In the genomic region with DNA sequence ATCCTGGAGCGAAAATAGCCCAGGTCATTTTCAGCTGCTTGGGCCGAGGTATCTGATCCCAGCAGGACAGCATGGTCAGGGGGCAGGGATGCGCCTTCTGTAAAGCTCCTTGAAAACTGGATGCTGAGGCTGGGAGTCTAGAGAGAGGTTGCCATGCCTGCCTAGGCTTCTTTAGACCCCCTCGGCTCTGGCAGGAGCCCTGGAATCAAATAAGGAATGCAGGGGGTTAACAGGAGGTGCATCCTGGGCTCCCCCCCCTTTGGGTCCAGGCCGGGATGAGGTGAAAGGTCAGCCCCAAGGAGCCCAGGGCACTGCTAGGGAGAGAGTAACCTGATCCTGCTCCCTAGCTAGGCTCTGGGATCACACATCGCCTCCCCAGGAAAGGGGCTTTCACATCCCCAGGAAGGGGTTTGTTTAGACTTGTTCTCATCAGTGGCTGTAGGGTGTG, we compare ENCODE assay signal across 9 mouse cellular contexts. TPM values are rescaled to one million over a fixed set of nuclear protein-coding genes. Genes with fewer than 3 reads are reported as not detected.
DNase-seq lines count a peak whose midpoint lies in the region; ATAC-seq and TF ChIP-seq lines count a peak whose summit lies in the region.
"Had no signal": no experiment of that assay in that cellular context is flagged by ENCODE, and none has a peak within 500 bp of the region (broad histone marks: within the 10 kb centered on the region; RNA-seq: fewer than 3 reads in every experiment).

No protein-coding gene starts in this region.

- no peaks in the 10 kb centered on the region for H3K36me3 ChIP-seq in heart, embryonic 13.5 days
- H3K36me3 ChIP-seq in E14TG2a.4 (ENCODE audit: insufficient read depth, low read length), result peaks cover 84% of the 10 kb centered on the region
- no peaks in the 10 kb centered on the region for H3K36me3 ChIP-seq in midbrain, embryonic 13.5 days

- intact Hi-C loops in heart, postnatal 36 days (cut with DNase I), result no loop called here
- intact Hi-C loops in left cerebral cortex, postnatal 4 days (cut with DNase I), result no loop called here

- peaks cover 100% of the 10 kb centered on the region for H3K4me1 ChIP-seq in heart, embryonic 13.5 days
- peaks cover 90% of the 10 kb centered on the region for H3K4me1 ChIP-seq in E14TG2a.4 (replicated peaks; ENCODE audit: low read depth, low read length)
- H3K4me1 ChIP-seq in embryonic fibroblast, embryonic 13.5 days (ENCODE audit: control insufficient read depth, insufficient read depth, low read length), result peaks cover 49% of the 10 kb centered on the region
- H3K4me1 ChIP-seq in midbrain, embryonic 13.5 days (replicated peaks), result peaks cover 98% of the 10 kb centered on the region

- peak overlapping the region; percentile 92 for H3K9ac ChIP-seq in heart, embryonic 13.5 days
- H3K9ac ChIP-seq in midbrain, embryonic 13.5 days (replicated peaks), result no peak overlapping the region

- no peak for ATAC-seq in heart, embryonic 13.5 days (ENCODE audit: extremely low read depth, insufficient number of reproducible peaks, low FRiP score, low TSS enrichment)
- no peak for ATAC-seq in midbrain, embryonic 13.5 days

- peak overlapping the region; percentile 95 for H3K4me2 ChIP-seq in heart, embryonic 13.5 days
- no peak overlapping the region; the same call in 1 of the 2 replicates for H3K4me2 ChIP-seq in midbrain, embryonic 13.5 days (replicated peaks)

- no peaks in the 10 kb centered on the region for H3K9me3 ChIP-seq in heart, embryonic 13.5 days
- no peaks in the 10 kb centered on the region for H3K9me3 ChIP-seq in E14TG2a.4 (ENCODE audit: low read length)
- no peaks in the 10 kb centered on the region for H3K9me3 ChIP-seq in midbrain, embryonic 13.5 days

- H3K4me3 ChIP-seq in heart, embryonic 13.5 days, result no peak overlapping the region
- H3K4me3 ChIP-seq in E14TG2a.4 (replicated peaks; ENCODE audit: low read length), result peak overlapping the region; percentile 92
- H3K4me3 ChIP-seq in embryonic fibroblast, embryonic 13.5 days (ENCODE audit: insufficient read depth, low read length), result no peak overlapping the region
- no peak overlapping the region for H3K4me3 ChIP-seq in midbrain, embryonic 13.5 days (replicated peaks)

- no peak for TF ChIP-seq POLR2A in embryonic fibroblast, embryonic 13.5 days (IDR thresholded peaks at IDR 0.05; ENCODE audit: low read depth, low read length)

- no peaks in the 10 kb centered on the region for H3K27me3 ChIP-seq in heart, embryonic 13.5 days (replicated peaks)
- no peaks in the 10 kb centered on the region for H3K27me3 ChIP-seq in E14TG2a.4 (ENCODE audit: insufficient read depth, low read length)
- peaks cover 9% of the 10 kb centered on the region for H3K27me3 ChIP-seq in midbrain, embryonic 13.5 days

- WGBS in heart, embryonic 13.5 days, result 14% methylated on average over 6 of the region's 6 CpGs
- 19% methylated on average over 6 of the region's 6 CpGs for WGBS in midbrain, embryonic 13.5 days

- H3K27ac ChIP-seq in heart, embryonic 13.5 days (replicated peaks), result peak overlapping the region; percentile 96
- H3K27ac ChIP-seq in embryonic fibroblast, embryonic 13.5 days (ENCODE audit: insufficient read depth, low read length), result peak overlapping the region; percentile 7; the same call in 1 of the 2 replicates
- peak overlapping the region; percentile 20 for H3K27ac ChIP-seq in midbrain, embryonic 13.5 days

- no peak for DNase-seq in heart, postnatal 36 days
- DNase-seq in adrenal gland, postnatal 25 days, result no peak
- DNase-seq in gastrocnemius, postnatal 25 days, result no peak
- no peak for DNase-seq in left cerebral cortex, postnatal 4 days
- DNase-seq: right cerebral cortex, postnatal 14 days had no signal

- TF ChIP-seq CTCF in E14TG2a.4 (conservative IDR thresholded peaks at IDR 0.05; ENCODE audit: low read length), result no peak
- no peak for TF ChIP-seq CTCF in embryonic fibroblast, embryonic 13.5 days (IDR thresholded peaks at IDR 0.05; ENCODE audit: borderline replicate concordance, insufficient read depth, low read length)

RNA-seq across cellular contexts. Expression of a gene that starts 33.6 kb away (rescaled TPM):
- 6.5 and 6.9 TPM in 2 replicates for polyA plus RNA-seq in heart, embryonic 13.5 days (2015; fragmentation: Nextera tagmentation; extraction: Ambion mirVana)
- total RNA-seq in heart, postnatal 36 days (2021), result 10 to 100 TPM; 41.9 to 50.8 TPM
- polyA plus RNA-seq in embryonic fibroblast, embryonic 13.5 days (2011; ENCODE audit: insufficient read length, low read depth, missing spikeins), result 37.5 and 46.0 TPM in 2 replicates
- 10.4 and 12.6 TPM in 2 replicates for polyA plus RNA-seq in midbrain, embryonic 13.5 days (2015; fragmentation: Nextera tagmentation; extraction: Ambion mirVana)
- 91.4 and 96.4 TPM in 2 replicates for total RNA-seq in adrenal gland, postnatal 25 days (2021)
- total RNA-seq in gastrocnemius, postnatal 25 days (2021), result 10 to 100 TPM; 29.3 to 32.8 TPM
- 100 to 1,000 TPM in 1 of 2 experiments, 10 to 100 TPM in 1; 94.1 to 102 TPM for total RNA-seq in left cerebral cortex, postnatal 4 days (2021)

Comparison
In these comparisons a context has a peak if more than half of its experiments do, and no peak if none do; other contexts are left out.
1. H3K27ac ChIP-seq: peak in every context shown above with its lines; median percentile 96 in heart, embryonic 13.5 days; 20 in midbrain, embryonic 13.5 days; 7 in embryonic fibroblast, embryonic 13.5 days.